Mouse (Mus musculus) common myeloid progenitor, adult 5-6 weeks (primary cell): ENCODE measurements around the gene Olfr1262. TPM values are rescaled to one million over a fixed set of nuclear protein-coding genes. Genes with fewer than 3 reads are reported as not detected.

Experiments used
- ATAC-seq: replicated peaks from 2 replicates; pipeline ENCODE4 v1.8.0; 2016; ENCODE audit warnings: low read depth, mild to moderate bottlenecking, moderate TSS enrichment, inconsistent platforms; ENCODE audit not compliant: poor library complexity, severe bottlenecking
- total RNA-seq: library from RNA; stranded (forward); fragments of 200-1000, 187-1606 nt; gene quantifications from 2 replicates; pipeline ENCODE4 v1.2.3, GENCODE M21; 2017

Olfr1262 gene
- not detected in 2 replicates for total RNA-seq

DNA sequence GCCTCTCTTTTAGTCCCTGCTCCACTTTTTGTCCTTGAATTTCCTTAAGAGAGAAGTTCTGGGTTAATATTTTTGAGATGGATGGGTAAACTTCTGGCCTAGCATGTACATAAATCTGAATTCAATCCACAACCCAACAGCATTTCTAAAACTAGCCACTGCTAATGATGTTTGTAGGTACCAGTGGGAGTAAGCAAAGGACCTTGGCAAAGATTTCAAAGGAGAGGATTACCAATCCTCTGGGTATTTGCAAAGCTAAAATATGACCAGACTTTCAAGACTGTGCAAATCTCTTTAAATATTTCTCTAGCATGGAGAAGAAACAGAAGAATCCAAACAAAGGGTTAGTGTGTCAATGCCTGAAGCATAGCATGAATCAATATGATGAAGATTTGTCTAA lies at the start of gene Olfr1262:
Olfr1262 (plus strand) TSS at position 301 of the 400 bp plus-strand sequence.
- ATAC-seq: no peak

- ATAC-seq: no peak
Measured at GRCm38 (mm10) chr2:89974184-89974583, 25.8 kb upstream of the Olfr1262 start, which contains the start of gene Olfr1260. TSS of gene Olfr1260 (plus strand) at chr2:89974340.

DNA sequence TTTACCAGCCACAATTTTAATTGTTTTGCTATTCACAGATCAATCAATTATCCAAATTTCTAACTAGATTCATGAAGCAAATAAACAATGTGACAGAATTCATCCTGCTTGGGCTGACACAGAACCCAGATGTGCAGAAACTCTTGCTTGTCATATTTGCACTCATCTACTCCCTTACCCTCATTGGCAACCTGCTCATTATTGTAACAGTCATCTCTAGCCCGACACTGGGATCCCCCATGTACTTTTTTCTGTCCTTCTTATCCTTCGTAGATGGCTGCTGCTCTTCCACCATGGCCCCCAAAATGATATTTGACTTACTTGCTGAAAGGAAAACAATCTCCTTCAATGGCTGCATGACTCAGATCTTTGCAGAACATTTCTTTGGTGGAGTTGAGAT lies 22.2 kb upstream of the Olfr1262 start:
- no peak for ATAC-seq

GRCm38 (mm10) chr2:89990921-89991320 lies 9.0 kb upstream of the Olfr1262 start, which contains the start of gene Olfr1261:
TSS of gene Olfr1261 (plus strand) at chr2:89991221.
- ATAC-seq: no peak

- ATAC-seq: no peak
Measured at GRCm38 (mm10) chr2:90011831-90012230, 11.9 kb downstream of the Olfr1262 start, which contains the start of gene Olfr1263. TSS of gene Olfr1263 (plus strand) at chr2:90012131.

GRCm38 (mm10) chr2:90025477-90025876 lies 25.5 kb downstream of the Olfr1262 start, which contains the start of gene Olfr1264:
TSS of gene Olfr1264 (minus strand) at chr2:90025577.
- no peak for ATAC-seq

- no peak for ATAC-seq
Measured at GRCm38 (mm10) chr2:90035037-90035436, 35.1 kb downstream of the Olfr1262 start, which contains the start of gene Olfr1265. TSS of gene Olfr1265 (plus strand) at chr2:90035337.

Other genes with a start within 250 kb of the Olfr1262 start
- gene Olfr1253, start 243.1 kb upstream of the Olfr1262 start, total RNA-seq: not detected in 2 replicates
- gene Olfr1254, start 206.5 kb upstream of the Olfr1262 start, total RNA-seq: not detected in 2 replicates
- gene Olfr1255, start 188.1 kb upstream of the Olfr1262 start, total RNA-seq: not detected in 2 replicates
- not detected in 2 replicates for gene Olfr1256, start 158.6 kb upstream of the Olfr1262 start, total RNA-seq
- gene Olfr48, start 151.9 kb upstream of the Olfr1262 start, total RNA-seq: not detected in 2 replicates
- gene Olfr1257, start 121.7 kb upstream of the Olfr1262 start, total RNA-seq: not detected in 2 replicates
- gene Olfr1258, start 72.8 kb upstream of the Olfr1262 start, total RNA-seq: not detected in 2 replicates
- not detected in 2 replicates for gene Olfr1259, start 51.5 kb upstream of the Olfr1262 start, total RNA-seq
- gene Olfr1260, start 25.8 kb upstream of the Olfr1262 start, total RNA-seq: not detected in 2 replicates
- not detected in 2 replicates for gene Olfr1261, start 8.9 kb upstream of the Olfr1262 start, total RNA-seq
- gene Olfr1263, start 12.0 kb downstream of the Olfr1262 start, total RNA-seq: not detected in 2 replicates
- not detected in 2 replicates for gene Olfr1264, start 25.4 kb downstream of the Olfr1262 start, total RNA-seq
- gene Olfr1265, start 35.2 kb downstream of the Olfr1262 start, total RNA-seq: not detected in 2 replicates
- not detected in 2 replicates for gene Olfr140, start 63.4 kb downstream of the Olfr1262 start, total RNA-seq
- not detected in 2 replicates for gene Olfr1269, start 121.3 kb downstream of the Olfr1262 start, total RNA-seq
- gene Olfr32, start 142.2 kb downstream of the Olfr1262 start, total RNA-seq: not detected in 2 replicates
- not detected in 2 replicates for gene Olfr1270, start 152.9 kb downstream of the Olfr1262 start, total RNA-seq
- not detected in 2 replicates for gene Olfr1506, start 224.3 kb downstream of the Olfr1262 start, total RNA-seq